Mouse (Mus musculus) effector memory CD4-positive, alpha-beta T cell, adult 5 months (primary cell): ENCODE data around the gene Atp6v0c. TPM values are rescaled to one million over a fixed set of nuclear protein-coding genes. Genes with fewer than 3 reads are reported as not detected.

Source experiments
- polyA plus RNA-seq: library from polyadenylated mRNA; unstranded; fragments of 100-300 nt; shearing (Covaris generic); gene quantifications from one replicate; pipeline ENCODE4 v1.2.1, GENCODE M21; 2017

The Atp6v0c gene
- polyA plus RNA-seq: 449 TPM

DNA sequence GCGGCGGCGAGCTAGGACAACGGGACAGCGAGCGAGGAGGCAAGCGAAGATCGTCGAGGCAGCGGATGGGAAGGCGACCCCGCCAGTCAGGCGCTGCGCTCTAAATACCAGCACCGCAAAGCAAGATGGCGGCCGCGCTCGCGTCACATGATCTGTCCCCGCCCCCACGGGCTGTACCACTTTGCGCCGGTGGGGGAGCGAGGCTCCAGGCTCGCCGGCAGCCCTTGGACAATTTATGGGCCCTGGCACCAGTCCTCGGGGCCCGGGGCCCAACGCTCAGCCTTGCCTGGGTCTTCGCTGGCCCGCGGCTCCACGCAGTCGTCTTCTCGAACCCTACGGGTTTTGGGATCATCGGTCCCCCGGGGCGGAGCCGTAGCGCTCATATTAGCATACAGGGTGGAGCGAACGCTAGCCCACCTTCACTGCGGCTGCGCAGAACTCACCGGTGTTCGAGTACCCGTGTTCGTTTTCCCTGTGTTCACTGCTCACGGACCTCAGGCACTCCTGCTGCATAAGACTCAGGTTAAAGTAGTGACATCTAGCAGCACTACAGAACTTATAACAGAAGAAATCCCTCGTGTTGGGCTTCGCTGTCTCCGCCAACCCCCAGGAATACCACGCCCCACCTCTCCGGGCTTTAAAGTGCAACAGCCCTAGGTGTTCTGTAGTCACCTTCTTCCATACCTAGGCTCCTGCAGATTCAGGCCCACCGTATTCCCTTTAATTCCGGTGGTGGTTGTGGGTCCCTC is at the start of gene Atp6v0c:
TSS of gene Atp6v0c (minus strand) at position 386 of the 749 bp plus-strand sequence.

DNA sequence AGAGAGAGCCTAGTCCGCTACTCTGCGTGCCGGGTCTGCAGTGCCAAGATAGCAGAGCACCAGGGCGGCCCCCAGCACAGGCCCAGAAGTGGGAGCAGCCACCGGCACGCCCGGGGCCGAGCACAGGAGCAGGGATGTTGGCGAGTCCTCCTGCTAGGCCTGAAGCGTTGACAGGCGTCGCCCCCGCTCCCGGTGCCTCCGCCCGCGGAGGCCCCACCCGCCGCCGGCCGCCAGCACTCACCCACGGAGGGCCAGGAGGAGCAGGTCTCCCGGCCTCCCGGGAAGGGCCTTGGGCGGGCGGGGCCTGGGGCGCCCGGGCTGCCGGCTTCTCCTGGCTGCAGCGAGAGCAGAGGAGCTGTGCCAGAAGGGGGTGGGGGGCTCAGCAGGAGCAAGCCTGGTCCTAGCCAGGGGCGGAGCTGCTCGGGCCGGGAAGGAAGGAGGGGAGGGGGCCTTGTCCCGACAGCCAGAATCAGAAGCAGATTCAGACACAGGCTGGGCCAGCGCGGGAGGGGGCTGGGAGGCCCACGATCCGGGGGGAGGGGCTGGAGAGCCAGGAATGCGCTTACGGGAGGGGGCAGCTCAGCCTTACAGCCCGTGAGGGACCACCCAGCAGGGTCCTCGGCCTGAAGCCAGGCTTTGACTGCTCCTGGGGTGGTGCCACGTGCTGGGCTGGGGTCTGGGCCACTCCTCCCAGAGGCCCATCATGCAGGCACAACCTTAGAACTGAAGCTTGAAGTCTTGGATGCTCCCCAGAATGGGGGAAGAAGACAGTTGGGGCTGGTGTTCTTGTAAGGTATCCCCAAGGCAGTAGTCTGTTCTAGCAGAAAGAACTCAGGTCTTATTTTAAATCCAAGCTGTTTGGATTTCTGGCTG is 39.8 kb upstream of the Atp6v0c start, which contains the start of gene Ntn3:
TSS of gene Ntn3 (minus strand) at position 489 of the 873 bp plus-strand sequence.

DNA sequence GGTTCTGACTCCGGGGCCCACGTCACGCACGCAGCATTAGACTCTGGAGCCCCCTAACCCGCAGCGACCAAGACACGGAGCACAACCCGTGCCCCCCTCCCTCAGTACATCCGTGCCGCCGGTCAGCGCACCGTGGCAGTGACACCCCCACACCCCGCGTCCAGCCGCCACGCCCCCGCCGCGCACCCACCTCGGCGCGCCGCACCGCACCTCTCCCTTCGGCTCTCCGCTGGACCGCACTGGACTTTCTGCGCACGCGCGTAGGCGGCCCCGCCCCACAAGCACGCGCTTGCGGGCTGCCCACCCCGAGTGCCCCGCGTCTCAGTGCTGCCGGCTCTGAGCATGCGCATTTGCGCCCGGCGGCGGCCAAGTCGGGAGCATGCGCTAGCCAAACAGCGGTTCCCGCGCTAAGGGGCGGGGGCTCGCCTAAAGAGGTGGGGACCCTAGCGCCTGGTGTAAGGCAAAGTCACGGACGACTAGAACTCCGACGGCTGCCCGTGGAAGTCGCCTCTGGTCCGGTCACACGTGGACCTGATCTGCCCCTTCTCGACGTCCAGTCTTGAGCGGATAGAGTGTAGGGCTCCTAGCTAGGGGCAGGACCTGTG is 35.9 kb upstream of the Atp6v0c start, which contains the start of gene Tbc1d24:
TSS of gene Tbc1d24 (minus strand) at position 279 of the 605 bp plus-strand sequence.

DNA sequence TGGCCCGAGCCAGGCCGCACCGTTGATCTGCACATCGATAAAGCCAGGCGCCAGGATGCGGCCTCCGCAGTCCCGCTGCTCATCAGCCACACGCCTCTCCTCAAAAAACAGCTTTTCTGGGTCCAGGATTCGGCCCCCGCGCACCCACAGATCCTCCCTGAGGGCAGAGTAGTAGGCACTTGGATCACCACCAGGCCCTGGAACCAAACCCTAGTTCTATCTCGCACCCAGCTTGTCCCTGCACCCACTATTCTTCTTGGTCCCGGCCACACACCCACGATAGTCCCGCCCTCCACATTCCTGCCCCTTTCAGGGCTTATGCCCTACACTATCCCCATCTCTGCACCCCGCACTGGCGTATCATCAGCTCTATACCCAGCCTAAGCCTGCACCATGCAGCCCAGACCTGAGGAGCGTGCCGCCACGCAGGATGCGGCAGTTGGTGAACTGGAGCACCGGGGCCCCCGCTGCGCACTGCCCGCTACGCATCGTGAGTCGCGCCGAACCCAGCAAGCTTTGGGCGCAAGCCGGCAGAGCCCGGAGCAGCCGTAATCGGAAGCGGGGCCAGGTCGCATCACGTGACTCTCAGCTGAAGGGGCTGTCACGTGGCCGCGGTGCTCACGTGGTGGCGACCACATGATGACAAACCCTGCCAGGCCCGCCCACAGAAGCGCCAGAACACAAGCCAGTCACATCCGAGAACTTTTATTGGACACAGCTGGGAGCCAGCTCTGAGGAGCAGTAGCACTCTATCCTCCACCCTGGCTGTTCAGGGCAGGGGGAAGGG is 6.1 kb downstream of the Atp6v0c start, which contains the start of gene Amdhd2:
TSS of gene Amdhd2 (minus strand) at position 591 of the 787 bp plus-strand sequence.

DNA sequence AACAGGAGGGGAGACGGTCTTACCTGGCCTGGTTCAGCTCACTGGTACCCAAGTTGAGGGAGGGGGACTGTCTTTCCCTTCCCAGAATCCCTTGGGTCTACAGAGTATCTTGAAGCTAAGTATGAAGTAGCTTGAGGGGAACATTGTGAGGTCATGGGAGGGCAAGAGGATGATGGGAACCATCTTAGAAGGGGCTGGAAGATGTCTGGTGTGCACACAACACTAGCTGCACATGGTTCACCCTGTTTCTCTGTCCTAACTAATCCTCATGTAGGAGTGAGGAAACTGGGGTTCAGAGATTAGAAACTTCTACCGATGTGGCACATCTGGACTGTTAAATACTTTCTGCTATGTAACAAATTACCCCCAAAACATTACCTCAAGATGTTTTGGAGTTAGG is 18.7 kb downstream of the Atp6v0c start, which contains the start of gene Pdpk1:
TSS of gene Pdpk1 (minus strand) at position 101 of the 400 bp plus-strand sequence.

Other genes starting within 250 kb of the Atp6v0c start
- gene Sbp, start 228.0 kb downstream of the Atp6v0c start, polyA plus RNA-seq: not detected
- gene Sbpl, start 214.4 kb downstream of the Atp6v0c start, polyA plus RNA-seq: not detected
- 1.9 TPM for gene Prss30, start 189.1 kb downstream of the Atp6v0c start, polyA plus RNA-seq
- gene Prss22, start 171.6 kb downstream of the Atp6v0c start, polyA plus RNA-seq: not detected
- gene Prss27, start 131.6 kb downstream of the Atp6v0c start, polyA plus RNA-seq: not detected
- gene Kctd5, start 96.2 kb downstream of the Atp6v0c start, polyA plus RNA-seq: 22.5 TPM
- gene Pdpk1, start 18.8 kb downstream of the Atp6v0c start, polyA plus RNA-seq: 63.9 TPM
- 18.6 TPM for gene Amdhd2, start 5.9 kb downstream of the Atp6v0c start, polyA plus RNA-seq
- 1.1 TPM for gene Tbc1d24, start 35.9 kb upstream of the Atp6v0c start, polyA plus RNA-seq
- gene Ntn3, start 39.8 kb upstream of the Atp6v0c start, polyA plus RNA-seq: not detected
- 0.85 TPM for gene Tedc2, start 51.1 kb upstream of the Atp6v0c start, polyA plus RNA-seq
- 1.8 TPM for gene Ccnf, start 81.8 kb upstream of the Atp6v0c start, polyA plus RNA-seq
- 0.19 TPM for gene Abca17, start 181.4 kb upstream of the Atp6v0c start, polyA plus RNA-seq
- gene Abca3, start 182.2 kb upstream of the Atp6v0c start, polyA plus RNA-seq: 24.7 TPM
- gene Rnps1, start 244.9 kb upstream of the Atp6v0c start, polyA plus RNA-seq: 199 TPM